Mouse (Mus musculus) hindbrain, embryonic 16.5 days (tissue): ENCODE measurements around the gene Itln1. TPM values are rescaled to one million over a fixed set of nuclear protein-coding genes. Genes with fewer than 3 reads are reported as not detected.

Experiments
- ATAC-seq: fragments of 200-750 bp; cut with Nextera tagmentation; 2 replicates; pipeline ENCODE4 v1.8.0; 2017; ENCODE audit warnings: moderate TSS enrichment, moderate library complexity
- H3K27ac ChIP-seq: fragments of 300-500 bp; sonication (generic); 2 replicates; pipeline ENCODE4 v1.5.1; 2014; ENCODE audit warnings: low read depth, mild to moderate bottlenecking, control low read depth, low read length, moderate library complexity
- H3K27me3 ChIP-seq: fragments of 300-500 bp; sonication (generic); replicated peaks from 2 replicates; pipeline ENCODE4 v1.6.1; 2014; ENCODE audit warnings: low read length; ENCODE audit not compliant: control insufficient read depth, insufficient read depth
- H3K36me3 ChIP-seq: fragments of 300-500 bp; sonication (generic); 2 replicates; pipeline ENCODE4 v1.6.1; 2014; ENCODE audit warnings: mild to moderate bottlenecking, low read length, moderate library complexity, mixed read lengths; ENCODE audit not compliant: control insufficient read depth, insufficient read depth
- H3K4me1 ChIP-seq: fragments of 300-500 bp; sonication (generic); 2 replicates; pipeline ENCODE4 v1.6.1; 2014; ENCODE audit warnings: low read depth, low read length; ENCODE audit not compliant: control insufficient read depth, insufficient read depth
- H3K4me2 ChIP-seq: fragments of 300-500 bp; sonication (generic); 2 replicates; pipeline ENCODE4 v1.6.1; 2014; ENCODE audit warnings: mild to moderate bottlenecking, low read length, control low read depth, moderate library complexity
- H3K4me3 ChIP-seq: fragments of 300-500 bp; sonication (generic); 2 replicates; pipeline ENCODE4 v1.5.1; 2014; ENCODE audit warnings: mild to moderate bottlenecking, low read length, control low read depth, moderate library complexity
- H3K9ac ChIP-seq: fragments of 300-500 bp; sonication (generic); 2 replicates; pipeline ENCODE4 v1.6.1; 2014; ENCODE audit warnings: low read depth, mild to moderate bottlenecking, control low read depth, low read length, moderate library complexity
- H3K9me3 ChIP-seq: fragments of 300-500 bp; sonication (generic); 2 replicates; pipeline ENCODE4 v1.6.1; 2014; ENCODE audit warnings: mild to moderate bottlenecking, low read length, moderate library complexity; ENCODE audit not compliant: control insufficient read depth
- WGBS: fragments of 180-500 bp; shearing (Covaris S2); extraction: QIAGEN DNeasy Blood & Tissue Kit; methylation state at CpG from one replicate; pipeline ENCODE4 v1.1.7; 2014; 5-methylcytosine and 5-hydroxymethylcytosine counted together
- polyA plus RNA-seq: library from polyadenylated mRNA; unstranded; fragments of >200 nt; fragmentation: Nextera tagmentation; extraction: Ambion mirVana; gene quantifications from 2 replicates; pipeline ENCODE4 v1.2.1, GENCODE M21; 2015

Itln1 gene
- polyA plus RNA-seq, 1 experiment from 2014 or later = not detected

- no peaks in the 10 kb centered on the region for H3K4me1 ChIP-seq
- H3K27ac ChIP-seq = no peak overlapping the region
- H3K9me3 ChIP-seq = no peaks in the 10 kb centered on the region
- no peak overlapping the region for H3K4me3 ChIP-seq
- no peak overlapping the region for H3K4me2 ChIP-seq
- H3K27me3 ChIP-seq = no peaks in the 10 kb centered on the region
- H3K9ac ChIP-seq = no peak overlapping the region
- no peaks in the 10 kb centered on the region for H3K36me3 ChIP-seq
- no peak for ATAC-seq
These were observed 537 bp downstream of the Itln1 start for GRCm38 (mm10) chr1:171534557-171534956.

GRCm38 (mm10) chr1:171532830-171533229, 2.3 kb downstream of the Itln1 start:
- WGBS = 59% methylated on average over 2 of the region's 2 CpGs
- Histone ChIP-seq H3K4me1 (no peaks in the 10 kb centered on the region), H3K27ac (no peak overlapping the region), H3K36me3 (no peaks in the 10 kb centered on the region), H3K4me3 (no peak overlapping the region), H3K27me3 (no peaks in the 10 kb centered on the region), H3K9me3 (no peaks in the 10 kb centered on the region), H3K9ac (no peak overlapping the region), H3K4me2 (no peak overlapping the region)
- ATAC-seq = no peak

GRCm38 (mm10) chr1:171531367-171531766, 3.7 kb downstream of the Itln1 start:
- no peak overlapping the region for H3K4me3 ChIP-seq
- no peak overlapping the region for H3K27ac ChIP-seq
- ATAC-seq = no peak
- no peak overlapping the region for H3K9ac ChIP-seq
- H3K27me3 ChIP-seq = no peaks in the 10 kb centered on the region
- H3K9me3 ChIP-seq = no peaks in the 10 kb centered on the region
- H3K36me3 ChIP-seq = no peaks in the 10 kb centered on the region
- WGBS = 91% methylated on average over 4 of the region's 4 CpGs
- H3K4me2 ChIP-seq = no peak overlapping the region
- H3K4me1 ChIP-seq = no peaks in the 10 kb centered on the region

- H3K9ac ChIP-seq = no peak overlapping the region
- no peak for ATAC-seq
- no peaks in the 10 kb centered on the region for H3K36me3 ChIP-seq
These were observed 19.5 kb downstream of the Itln1 start for GRCm38 (mm10) chr1:171515557-171515956.

GRCm38 (mm10) chr1:171515039-171515438, 20.1 kb downstream of the Itln1 start:
- ATAC-seq = no peak
- Histone ChIP-seq H3K9me3 (no peaks in the 10 kb centered on the region; the same call in 1 of the 2 replicates), H3K4me3 (no peak overlapping the region), H3K4me2 (no peak overlapping the region), H3K9ac (no peak overlapping the region), H3K27me3 (no peaks in the 10 kb centered on the region), H3K36me3 (no peaks in the 10 kb centered on the region), H3K4me1 (no peaks in the 10 kb centered on the region), H3K27ac (no peak overlapping the region)
- 28% methylated on average over 1 of the region's 1 CpGs for WGBS

More at GRCm38 (mm10) chr1:171515557-171515956, 19.5 kb downstream of the Itln1 start:
- 82% methylated on average over 4 of the region's 4 CpGs for WGBS
- H3K4me1 ChIP-seq = no peaks in the 10 kb centered on the region
- H3K27me3 ChIP-seq = no peaks in the 10 kb centered on the region
- no peak overlapping the region for H3K4me3 ChIP-seq
- no peak overlapping the region for H3K27ac ChIP-seq
- H3K4me2 ChIP-seq = no peak overlapping the region
- H3K9me3 ChIP-seq = no peaks in the 10 kb centered on the region; the same call in 1 of the 2 replicates

- WGBS = 91% methylated on average over 1 of the region's 1 CpGs
These were observed 21.3 kb downstream of the Itln1 start for GRCm38 (mm10) chr1:171513760-171514159.

GRCm38 (mm10) chr1:171513234-171513633, 21.9 kb downstream of the Itln1 start:
- ATAC-seq = no peak
- Histone ChIP-seq H3K4me3 (no peak overlapping the region), H3K9me3 (no peaks in the 10 kb centered on the region; the same call in 1 of the 2 replicates), H3K4me2 (no peak overlapping the region), H3K27ac (no peak overlapping the region), H3K4me1 (no peaks in the 10 kb centered on the region), H3K9ac (no peak overlapping the region), H3K27me3 (no peaks in the 10 kb centered on the region), H3K36me3 (no peaks in the 10 kb centered on the region)
- 94% methylated on average over 2 of the region's 2 CpGs for WGBS

More at GRCm38 (mm10) chr1:171513760-171514159, 21.3 kb downstream of the Itln1 start:
- Histone ChIP-seq H3K9ac (no peak overlapping the region), H3K36me3 (no peaks in the 10 kb centered on the region), H3K4me1 (no peaks in the 10 kb centered on the region), H3K9me3 (no peaks in the 10 kb centered on the region; the same call in 1 of the 2 replicates), H3K27ac (no peak overlapping the region), H3K4me3 (no peak overlapping the region), H3K27me3 (no peaks in the 10 kb centered on the region), H3K4me2 (no peak overlapping the region)
- no peak for ATAC-seq

- H3K27me3 ChIP-seq = no peaks in the 10 kb centered on the region
- peaks cover 5% of the 10 kb centered on the region; the same call in 1 of the 2 replicates for H3K4me1 ChIP-seq
- H3K9ac ChIP-seq = peak overlapping the region; percentile 43; the same call in 1 of the 2 replicates
- H3K9me3 ChIP-seq = no peaks in the 10 kb centered on the region
- 66% methylated on average over 4 of the region's 4 CpGs for WGBS
- no peak for ATAC-seq
- no peak overlapping the region for H3K27ac ChIP-seq
- H3K36me3 ChIP-seq = no peaks in the 10 kb centered on the region; the same call in 1 of the 2 replicates
- peak overlapping the region; percentile 66 for H3K4me3 ChIP-seq
- H3K4me2 ChIP-seq = peak overlapping the region; percentile 77
These were observed 30.5 kb downstream of the Itln1 start for GRCm38 (mm10) chr1:171504586-171504985.

- no peaks in the 10 kb centered on the region; the same call in 1 of the 2 replicates for H3K36me3 ChIP-seq
- under 1% methylated on average over 53 of the region's 53 CpGs for WGBS
- peak; percentile 74 for ATAC-seq
- H3K27ac ChIP-seq = peak overlapping the region; percentile 94
- H3K9ac ChIP-seq = peak overlapping the region; percentile 83
- no peaks in the 10 kb centered on the region for H3K27me3 ChIP-seq
- H3K4me1 ChIP-seq = peaks cover 5% of the 10 kb centered on the region; the same call in 1 of the 2 replicates
- peak overlapping the region; percentile 66 for H3K4me3 ChIP-seq
- peak overlapping the region; percentile 77 for H3K4me2 ChIP-seq
- H3K9me3 ChIP-seq = no peaks in the 10 kb centered on the region
These were observed 31.4 kb downstream of the Itln1 start for GRCm38 (mm10) chr1:171503592-171504291.
